Comparison of ENCODE assay signal across 12 mouse cellular contexts in genomic region chr9:46913238-46913637, GRCm38 (mm10).
DNase-seq lines count a peak whose midpoint lies in the region; ATAC-seq and TF ChIP-seq lines count a peak whose summit lies in the region.
"Had no signal": no experiment of that assay in that cellular context is flagged by ENCODE, and none has a peak within 500 bp of the region (broad histone marks: within the 10 kb centered on the region; RNA-seq: fewer than 3 reads in every experiment).

No protein-coding gene starts in this region.

- H3K4me3 ChIP-seq in heart, postnatal 0 days (ENCODE audit: low read depth, low read length), result no peak overlapping the region
- no peak overlapping the region for H3K4me3 ChIP-seq in stomach, postnatal 0 days (ENCODE audit: low read depth, low read length)
- H3K4me3 ChIP-seq: liver, embryonic 12.5 days had no signal

- WGBS in heart, postnatal 0 days, result 22% methylated on average over 3 of the region's 3 CpGs
- 60% methylated on average over 3 of the region's 3 CpGs for WGBS in stomach, postnatal 0 days

- peak; percentile 24 for DNase-seq in heart, postnatal 0 days (ENCODE audit: low spot score)
- DNase-seq in heart, postnatal 25 days (ENCODE audit: low spot score), result no peak
- peak; percentile 95 for DNase-seq in brain, embryonic 14.5 days (ENCODE audit: low read depth)
- DNase-seq in left cerebral cortex, postnatal 36 days (ENCODE audit: low spot score in 2 of 2), result peak; percentile 37 to 41
- DNase-seq in stomach, postnatal 0 days (ENCODE audit: low spot score), result no peak
- no peak for DNase-seq in gastrocnemius, adult 8-10 months (ENCODE audit: low spot score in 2 of 2)
- no peak for DNase-seq in thymus, postnatal 25 days
- DNase-seq: cerebellum, postnatal 25 days had no signal

- H3K27me3 ChIP-seq in heart, postnatal 0 days (ENCODE audit: control insufficient read depth, insufficient read depth, low read length), result no peaks in the 10 kb centered on the region
- H3K27me3 ChIP-seq in stomach, postnatal 0 days (ENCODE audit: control insufficient read depth, insufficient read depth, low read length), result no peaks in the 10 kb centered on the region
- H3K27me3 ChIP-seq: liver, embryonic 12.5 days had no signal

- 0 out of 2 replicates have a peak, but pooled peaks have one; percentile 34 for TF ChIP-seq EP300 in heart, postnatal 0 days (IDR thresholded peaks at IDR 0.05; ENCODE audit: low read depth)
- TF ChIP-seq EP300 in stomach, postnatal 0 days (optimal IDR thresholded peaks at IDR 0.05), result no peak

- TF ChIP-seq CTCF in heart, postnatal 0 days (IDR thresholded peaks at IDR 0.05; ENCODE audit: low read depth), result no peak
- no peak for TF ChIP-seq CTCF in brain, embryonic 14.5 days (IDR thresholded peaks at IDR 0.05; ENCODE audit: borderline replicate concordance, extremely low read depth, insufficient read depth, insufficient read length)
- TF ChIP-seq CTCF in stomach, postnatal 0 days (IDR thresholded peaks at IDR 0.05; ENCODE audit: low read depth), result no peak

- no peak overlapping the region for H3K4me2 ChIP-seq in heart, postnatal 0 days (ENCODE audit: low read depth, low read length)
- no peak overlapping the region for H3K4me2 ChIP-seq in stomach, postnatal 0 days (replicated peaks; ENCODE audit: low read depth)
- H3K4me2 ChIP-seq: liver, embryonic 12.5 days had no signal

- no peaks in the 10 kb centered on the region for H3K9me3 ChIP-seq in heart, postnatal 0 days (replicated peaks; ENCODE audit: control insufficient read depth, low read length)
- no peaks in the 10 kb centered on the region for H3K9me3 ChIP-seq in stomach, postnatal 0 days (ENCODE audit: control insufficient read depth, low read length)
- H3K9me3 ChIP-seq: liver, embryonic 12.5 days had no signal

- intact Hi-C loops in heart, postnatal 25 days (cut with DNase I), result no loop called here
- intact Hi-C loops in left cerebral cortex, postnatal 36 days (cut with DNase I), result no loop called here

- no peak overlapping the region for H3K9ac ChIP-seq in heart, postnatal 0 days (replicated peaks; ENCODE audit: low read depth, low read length)
- no peak overlapping the region for H3K9ac ChIP-seq in stomach, postnatal 0 days (ENCODE audit: low read length)
- H3K9ac ChIP-seq: liver, embryonic 12.5 days had no signal

- no peak overlapping the region for H3K27ac ChIP-seq in heart, postnatal 0 days (ENCODE audit: low read depth)
- no peak overlapping the region for H3K27ac ChIP-seq in stomach, postnatal 0 days (replicated peaks)
- H3K27ac ChIP-seq: liver, embryonic 12.5 days had no signal

- no peaks in the 10 kb centered on the region for H3K36me3 ChIP-seq in heart, postnatal 0 days (replicated peaks; ENCODE audit: control insufficient read depth, insufficient read depth, low read length)
- H3K36me3 ChIP-seq in stomach, postnatal 0 days (ENCODE audit: control insufficient read depth, insufficient read depth, low read length), result no peaks in the 10 kb centered on the region
- H3K36me3 ChIP-seq: liver, embryonic 12.5 days had no signal

- peaks cover 13% of the 10 kb centered on the region; the same call in 1 of the 2 replicates for H3K4me1 ChIP-seq in heart, postnatal 0 days (ENCODE audit: control insufficient read depth, insufficient read depth)
- no peaks in the 10 kb centered on the region for H3K4me1 ChIP-seq in stomach, postnatal 0 days (replicated peaks; ENCODE audit: control insufficient read depth, insufficient read depth)
- H3K4me1 ChIP-seq: liver, embryonic 12.5 days had no signal

- peak; percentile 76 for ATAC-seq in heart, postnatal 0 days (ENCODE audit: insufficient read depth, low read depth)
- peak; percentile 78 for ATAC-seq in frontal cortex, adult (ENCODE audit: low TSS enrichment)
- ATAC-seq in stomach, postnatal 0 days (ENCODE audit: low FRiP score, low TSS enrichment), result no peak
- ATAC-seq: CD4-positive, CD25-positive, alpha-beta regulatory T cell, adult 4 months; intestine, embryonic 16.5 days; liver, embryonic 12.5 days had no signal

- TF ChIP-seq POLR2A in brain, embryonic 14.5 days (IDR thresholded peaks at IDR 0.05; ENCODE audit: borderline replicate concordance, extremely low read depth, insufficient read depth, insufficient read length, poor library complexity, severe bottlenecking), result no peak

Comparison
In these comparisons a context has a peak if more than half of its experiments do, and no peak if none do; other contexts are left out.
1. DNase-seq: peak in heart, postnatal 0 days (single experiment), brain, embryonic 14.5 days (single experiment) and left cerebral cortex, postnatal 36 days (2 of 2); none in heart, postnatal 25 days (single experiment), stomach, postnatal 0 days (single experiment), gastrocnemius, adult 8-10 months (0 of 2) and thymus, postnatal 25 days (single experiment).